Mouse (Mus musculus): Measurements from ENCODE around the gene Rnase2a.
"Not testable (repeated sequence)": the region's sequence is repeated elsewhere in the genome, so short reads cannot be mapped to it uniquely, and the experiment has no call there.

Rnase2a gene

DNA sequence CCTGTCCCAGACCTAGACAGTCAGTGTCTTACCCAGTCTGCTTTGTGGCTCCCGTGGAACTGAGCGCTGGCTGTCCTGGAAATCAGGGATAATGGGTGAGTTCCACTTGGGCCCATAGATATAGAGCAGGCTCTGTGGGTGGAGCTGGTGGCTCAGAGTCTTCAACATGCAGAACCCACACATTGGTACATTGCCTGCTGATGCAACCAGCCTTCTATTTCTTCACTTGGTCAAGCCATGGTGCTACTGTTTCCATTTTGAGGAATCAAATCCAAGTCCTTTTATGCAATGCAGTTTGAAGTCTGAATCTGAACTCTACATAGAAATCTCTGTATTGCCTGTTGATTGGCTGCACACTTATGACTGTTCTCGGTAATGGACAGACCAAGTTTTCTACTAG is at the start of gene Rnase2a:
Gene Rnase2a, minus strand, starts transcription at position 72 of the 400 bp plus-strand sequence.
- no peak for DNase-seq (ENCODE audit: low read depth)

DNA sequence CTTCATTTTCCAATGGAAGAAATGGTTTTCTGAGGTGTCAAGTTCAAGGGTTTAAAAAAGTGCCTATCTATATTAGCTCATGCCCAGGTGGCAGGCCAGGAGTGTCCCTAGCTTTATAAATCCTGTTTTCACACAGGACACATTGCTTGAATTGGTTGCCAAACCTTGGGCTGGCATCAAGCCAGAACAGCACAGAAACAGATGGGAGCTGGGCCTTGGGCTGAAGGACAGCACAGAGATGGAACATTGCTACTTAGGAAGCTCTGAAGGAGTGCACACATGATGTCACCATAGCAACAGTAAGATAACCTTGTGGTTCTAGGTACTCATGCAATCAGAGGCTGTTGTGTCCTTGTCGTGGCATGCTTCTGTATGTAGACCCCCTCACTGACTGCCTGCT is 35.6 kb upstream of the Rnase2a start:
- no peak for DNase-seq (ENCODE audit: low read depth)

DNA sequence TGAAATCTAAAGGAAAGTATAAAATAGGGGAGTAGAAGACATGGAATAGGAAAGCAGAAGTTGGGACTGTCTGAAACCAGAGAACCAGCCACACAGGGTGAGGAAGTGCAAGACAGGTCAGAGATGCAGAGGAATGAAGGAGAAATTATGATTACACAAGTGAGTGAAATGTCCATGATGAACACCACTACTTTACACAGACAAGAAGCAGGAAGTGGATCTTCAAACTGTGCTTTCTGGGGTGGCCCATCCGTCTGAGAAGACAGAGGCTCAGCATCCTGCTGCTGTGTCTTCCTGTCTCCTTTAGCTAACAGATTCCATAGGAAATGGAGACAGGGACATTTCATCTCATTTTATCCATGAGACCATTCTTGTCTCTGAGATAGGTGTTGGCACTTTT is 22.6 kb upstream of the Rnase2a start:
- DNase-seq (ENCODE audit: low read depth), result not testable (repeated sequence)

DNA sequence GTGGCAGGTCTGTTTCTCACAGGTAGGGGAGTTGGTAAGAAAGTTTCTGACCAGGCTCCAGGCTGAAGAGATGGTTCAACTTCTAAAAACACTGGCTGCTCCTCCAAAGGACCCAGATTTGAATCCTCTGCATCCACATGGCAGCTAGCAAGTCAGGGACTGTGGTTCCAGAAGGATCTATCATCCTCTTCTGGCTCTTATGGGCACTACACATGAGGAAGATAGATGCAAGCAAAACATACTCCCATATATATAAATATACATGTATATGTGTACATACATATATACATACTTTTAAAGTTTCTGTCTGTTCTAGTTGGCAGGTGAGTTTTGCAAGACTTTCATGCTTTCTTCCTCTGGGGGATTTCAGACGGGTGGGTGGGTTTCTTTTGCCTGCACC is 12.8 kb upstream of the Rnase2a start:
- DNase-seq (ENCODE audit: low read depth), result no peak

DNA sequence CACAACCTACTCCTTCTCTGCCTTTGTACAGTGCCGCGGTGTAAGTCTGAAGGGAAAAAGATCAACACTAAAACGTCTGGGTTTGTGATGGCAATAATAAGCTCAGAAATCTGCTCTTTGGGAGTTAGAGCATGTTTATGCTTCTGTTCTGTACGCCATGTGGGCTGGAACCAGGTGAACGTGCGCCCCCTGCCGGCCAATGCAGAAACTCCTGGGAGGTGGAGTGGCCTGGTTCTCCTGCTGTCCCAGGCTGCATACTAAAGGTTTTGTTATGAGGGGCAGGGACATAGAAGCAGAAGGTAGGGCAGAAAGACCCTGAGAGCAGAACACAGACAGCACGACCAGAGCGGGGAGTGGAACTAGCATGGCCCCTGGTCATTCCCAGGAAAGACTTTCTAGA is 10.2 kb upstream of the Rnase2a start:
- peak; percentile 54 for DNase-seq (ENCODE audit: low read depth)

DNA sequence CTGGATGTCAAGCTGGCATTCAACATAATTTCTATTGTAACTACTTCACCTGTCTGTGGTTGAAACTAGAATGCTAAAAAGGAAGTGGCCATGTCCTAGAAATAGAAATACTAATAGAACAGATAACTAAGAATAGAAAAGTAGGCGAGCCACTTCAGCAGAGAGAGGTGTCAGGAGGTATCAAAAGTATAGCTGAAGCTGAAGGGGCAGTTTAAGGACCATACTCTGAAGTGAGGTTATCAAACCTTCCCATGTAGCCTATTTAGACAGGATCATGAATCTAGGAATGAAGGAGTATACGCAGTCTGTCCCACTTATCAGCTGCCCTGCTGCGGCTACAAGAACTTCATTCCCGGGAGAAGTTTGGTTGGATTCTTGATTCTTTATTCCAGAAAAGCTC is 9.8 kb upstream of the Rnase2a start:
- no peak for DNase-seq (ENCODE audit: low read depth)

DNA sequence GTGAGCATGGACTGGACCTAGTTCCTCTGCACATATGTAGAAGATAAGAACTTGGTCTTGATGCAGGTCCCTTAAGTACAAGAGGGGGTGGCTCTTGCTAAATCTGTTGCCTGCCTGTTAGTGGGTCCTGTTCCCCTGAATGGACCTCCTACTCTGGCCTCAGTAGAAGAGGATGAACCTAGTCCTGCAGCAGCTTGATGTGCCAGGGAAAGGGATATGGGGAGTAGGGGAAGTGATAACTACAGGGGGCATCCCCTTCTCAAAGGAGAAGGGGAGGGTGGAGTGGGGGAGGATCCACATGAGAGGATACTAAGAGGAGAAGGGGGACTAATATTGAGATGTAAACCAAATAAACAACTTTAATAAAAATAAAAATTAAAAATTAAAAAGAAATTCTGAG is 6.5 kb upstream of the Rnase2a start:
- no peak for DNase-seq (ENCODE audit: low read depth)

DNA sequence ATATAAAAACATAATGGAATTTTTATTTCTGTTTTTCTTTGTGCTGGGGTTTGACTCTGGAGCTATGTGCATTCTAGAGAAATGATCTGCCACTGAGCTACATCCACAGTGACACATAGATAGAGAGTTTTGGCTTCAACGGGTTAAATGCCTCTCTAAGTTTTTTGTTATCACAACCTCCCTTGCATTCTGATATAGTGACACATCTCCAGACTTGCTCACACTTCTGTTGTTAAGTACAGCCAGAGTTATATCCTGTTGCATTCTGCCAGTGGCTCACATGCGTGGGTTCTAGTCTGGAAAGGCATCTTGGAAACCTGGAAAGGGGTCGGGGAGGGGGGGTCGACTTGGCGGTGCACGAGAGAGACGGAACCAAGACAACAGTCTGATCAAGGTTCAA is 3.8 kb upstream of the Rnase2a start:
- DNase-seq (ENCODE audit: low read depth), result no peak

DNA sequence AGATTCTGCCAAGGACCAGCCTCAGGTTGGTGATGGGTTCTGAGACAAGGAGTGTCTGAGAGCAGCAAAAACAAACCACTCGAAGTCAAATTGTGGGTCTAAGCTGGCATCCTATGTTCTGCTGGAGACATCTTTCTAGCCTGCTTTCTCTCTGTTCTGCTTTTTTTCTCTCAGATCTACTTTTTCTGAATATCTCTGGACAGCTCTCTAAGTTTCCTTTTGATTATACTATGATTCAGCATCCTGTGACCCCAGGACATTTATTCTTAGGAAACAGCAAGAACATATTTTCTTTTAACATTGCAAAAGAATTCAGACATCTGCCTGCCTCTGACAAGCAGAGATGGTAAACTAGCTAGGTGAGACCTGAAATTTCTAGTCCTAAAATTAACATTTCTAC is 2.3 kb downstream of the Rnase2a start:
- DNase-seq (ENCODE audit: low read depth), result no peak

DNA sequence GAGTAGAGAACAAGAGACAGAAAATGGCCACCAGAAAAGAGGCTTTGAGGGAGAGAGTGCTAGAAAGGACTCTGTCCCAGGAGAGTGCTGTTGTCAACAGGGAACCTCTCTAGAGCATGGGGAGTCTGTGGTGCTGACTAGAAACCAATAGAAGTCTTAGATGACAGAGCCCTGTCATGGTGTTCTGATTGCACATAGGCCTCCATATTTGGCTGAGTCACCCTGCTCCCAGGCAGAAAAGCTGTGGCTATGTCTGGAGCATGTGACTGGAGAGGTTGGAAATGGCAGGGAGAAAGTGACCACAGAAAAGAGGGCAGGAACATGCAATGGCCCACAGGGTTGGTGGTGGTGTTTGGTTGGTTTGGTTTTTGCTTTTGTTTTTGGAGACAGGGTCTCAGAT is 3.7 kb downstream of the Rnase2a start:
- DNase-seq (ENCODE audit: low read depth), result not testable (repeated sequence)

DNA sequence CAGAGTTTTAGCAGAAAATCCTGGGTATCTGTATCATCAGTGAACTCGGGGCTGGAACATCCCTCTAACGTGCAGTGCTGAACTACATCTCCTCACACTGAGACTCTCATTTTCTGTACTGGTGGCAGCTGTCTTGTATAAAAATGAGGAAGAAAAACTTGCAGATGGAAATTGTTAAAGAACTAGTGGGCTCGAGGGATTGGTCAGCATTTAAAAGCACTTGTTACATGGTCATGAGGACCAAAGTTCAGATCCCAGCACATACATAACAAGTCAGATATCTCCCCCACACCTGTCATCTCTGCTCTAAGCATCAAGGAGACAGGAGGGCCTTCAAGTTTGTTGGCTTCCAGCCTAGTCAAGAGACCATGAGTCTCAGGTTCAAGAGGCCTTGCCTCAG is 5.6 kb downstream of the Rnase2a start:
- DNase-seq (ENCODE audit: low read depth), result no peak

DNA sequence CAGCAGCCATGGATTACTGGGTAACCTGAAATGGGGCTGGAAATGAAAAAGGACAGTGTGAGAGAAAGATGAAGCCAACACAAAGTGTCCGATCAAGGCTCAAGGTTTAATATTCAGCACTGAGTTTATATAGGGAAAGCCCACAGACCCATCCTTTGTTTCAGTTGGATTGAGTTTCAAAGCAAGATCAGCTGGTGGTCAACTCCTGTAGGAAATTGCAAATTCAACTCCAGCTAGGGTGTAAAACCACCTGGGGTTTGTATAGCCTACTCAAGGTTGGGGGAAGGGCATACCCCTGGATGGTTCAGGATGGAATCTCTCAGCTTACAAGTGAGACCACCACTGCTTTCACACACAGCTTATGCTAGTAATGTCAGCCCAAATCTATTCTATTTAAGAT is 8.2 kb downstream of the Rnase2a start:
- DNase-seq (ENCODE audit: low read depth), result no peak

DNA sequence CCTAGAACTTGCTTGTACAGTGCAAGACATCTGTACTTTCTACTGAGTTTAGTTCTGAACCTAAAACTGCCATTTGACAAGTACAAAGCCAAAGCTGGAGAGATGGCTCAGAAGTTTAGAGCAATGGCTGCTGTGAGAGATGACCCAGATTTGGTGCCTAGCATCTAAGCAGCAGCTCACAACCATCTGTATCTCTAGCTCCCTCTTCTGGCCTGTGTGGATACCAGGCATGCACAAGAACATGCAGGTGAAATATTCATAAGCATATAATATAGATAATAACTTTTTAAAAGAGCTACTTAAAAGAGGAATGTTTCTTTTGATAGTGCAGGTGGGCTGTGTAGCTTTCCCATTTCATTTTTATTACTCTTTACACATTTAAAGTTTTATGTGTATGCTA is 15.0 kb downstream of the Rnase2a start:
- peak; percentile 29 for DNase-seq (ENCODE audit: low read depth)

DNA sequence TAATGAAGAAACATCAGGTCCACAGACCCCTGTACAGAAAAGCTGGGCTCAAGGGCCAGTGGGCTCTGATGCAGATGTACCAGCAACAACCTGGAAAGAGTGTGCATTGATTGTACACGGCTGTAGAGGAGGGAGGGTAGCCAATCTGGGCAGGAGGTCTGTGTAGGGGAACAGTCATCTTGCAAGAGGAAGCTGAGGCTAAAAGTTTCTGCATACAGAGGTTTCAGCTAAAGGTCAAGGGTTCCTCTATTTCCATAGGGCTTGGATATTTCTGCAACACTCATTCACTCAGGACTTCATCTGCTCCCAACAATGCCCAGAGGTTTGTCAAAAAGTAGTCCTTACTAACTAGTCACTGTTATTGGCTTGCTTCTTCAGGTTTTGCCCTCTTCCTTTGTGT is 18.4 kb downstream of the Rnase2a start:
- DNase-seq (ENCODE audit: low read depth), result not testable (repeated sequence)

DNA sequence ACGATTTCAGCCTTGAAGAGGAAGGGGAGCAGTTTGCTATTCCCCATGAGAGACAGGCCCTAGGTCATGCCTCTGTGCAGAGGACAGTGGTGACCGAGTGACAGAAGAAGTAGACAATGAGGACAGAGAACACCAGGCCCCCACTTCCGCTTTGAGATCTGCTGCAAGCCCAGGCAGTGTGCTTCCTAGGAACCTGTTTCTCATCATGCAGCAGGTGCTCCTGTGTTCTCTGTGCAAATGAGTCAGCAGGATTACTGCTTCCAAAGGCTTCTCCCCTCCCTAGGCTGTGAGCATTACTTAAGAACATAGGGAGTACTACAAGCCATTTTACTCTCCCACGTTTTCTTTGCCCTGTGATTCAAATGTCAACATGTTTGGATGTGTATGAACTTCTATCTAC is 26.3 kb downstream of the Rnase2a start:
- DNase-seq (ENCODE audit: low read depth), result not testable (repeated sequence)

DNA sequence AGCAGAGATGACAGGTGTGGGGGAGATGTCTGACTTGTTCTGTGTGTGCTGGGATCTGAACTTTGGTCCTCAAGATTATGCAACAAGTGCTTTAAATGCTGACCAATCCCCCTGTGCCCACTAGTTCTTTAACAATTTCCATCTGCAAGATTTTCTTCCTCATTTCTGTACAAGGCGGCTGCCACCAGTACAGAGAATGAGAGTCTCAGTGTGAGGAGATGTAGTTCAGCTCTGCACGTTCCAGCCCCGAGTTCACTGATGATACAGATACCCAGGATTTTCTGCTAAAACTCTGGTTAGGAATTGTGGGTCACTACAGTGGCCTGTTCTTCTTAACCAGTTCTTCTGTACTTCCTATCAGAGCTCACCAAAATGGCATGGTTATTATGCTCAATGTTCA is 35.8 kb downstream of the Rnase2a start:
- DNase-seq (ENCODE audit: low read depth), result not testable (repeated sequence)
